ENCODE assay signal across 13 mouse cellular contexts in the genomic region with DNA sequence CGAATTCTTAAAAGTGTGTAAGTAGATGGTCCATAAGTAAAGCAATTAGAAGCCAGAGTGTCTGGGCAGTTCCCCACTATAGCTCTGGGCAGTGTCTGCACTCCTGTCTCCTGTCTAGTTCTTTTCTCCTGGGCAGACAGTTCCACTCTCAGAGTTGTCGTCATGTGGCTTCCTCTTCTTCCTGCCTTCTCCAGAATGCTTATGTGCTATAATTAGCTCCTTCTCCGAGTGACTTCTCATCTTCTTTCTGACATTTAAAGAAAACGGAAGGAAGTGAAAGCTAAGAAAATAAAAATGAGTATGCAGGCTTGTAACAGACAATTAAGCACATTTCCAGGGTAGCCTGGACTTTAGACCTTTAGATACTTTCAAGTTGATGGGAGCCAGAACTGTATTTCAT.
A peak's percentile ranks its signal among the peaks of the same experiment; 100 is the strongest.
DNase-seq lines count a peak whose midpoint lies in the region; ATAC-seq and TF ChIP-seq lines count a peak whose summit lies in the region.
"Had no signal": no experiment of that assay in that cellular context is flagged by ENCODE, and none has a peak within 500 bp of the region (broad histone marks: within the 10 kb centered on the region; RNA-seq: fewer than 3 reads in every experiment).

No protein-coding gene starts in this region.

- peaks cover 7% of the 10 kb centered on the region for H3K4me1 ChIP-seq in lung, adult 2 months (ENCODE audit: control insufficient read depth, insufficient read depth, low read length)
- peaks cover 26% of the 10 kb centered on the region for H3K4me1 ChIP-seq in heart, embryonic 16.5 days (ENCODE audit: control insufficient read depth, insufficient read depth, low read length)
- H3K4me1 ChIP-seq: hindbrain, embryonic 15.5 days had no signal

- ATAC-seq in heart, embryonic 16.5 days (replicated peaks; ENCODE audit: extremely low read depth, insufficient read depth, low FRiP score) = no peak
- ATAC-seq: forebrain, postnatal 0 days; midbrain, embryonic 13.5 days had no signal

- peak overlapping the region; percentile 52 for H3K27ac ChIP-seq in heart, embryonic 16.5 days (ENCODE audit: low read length)
- H3K27ac ChIP-seq: hindbrain, embryonic 15.5 days; midbrain, embryonic 13.5 days had no signal

- H3K4me3 ChIP-seq in lung, adult 2 months (replicated peaks; ENCODE audit: extremely low read depth, low read depth, low read length) = no peak overlapping the region
- no peak overlapping the region for H3K4me3 ChIP-seq in heart, embryonic 16.5 days (ENCODE audit: low read length)
- H3K4me3 ChIP-seq: hindbrain, embryonic 15.5 days; midbrain, embryonic 13.5 days had no signal

- TF ChIP-seq POLR2A in lung, adult 2 months (IDR thresholded peaks at IDR 0.05; ENCODE audit: borderline replicate concordance, extremely low read depth, low read depth, low read length) = no peak

- TF ChIP-seq CTCF in lung, adult 2 months (IDR thresholded peaks at IDR 0.05; ENCODE audit: insufficient read depth, low read length) = no peak

- 21% methylated on average over 4 of the region's 4 CpGs for WGBS in lung, adult 2 months
- 14% methylated on average over 4 of the region's 4 CpGs for WGBS in heart, embryonic 16.5 days

- peak overlapping the region; percentile 23; the same call in 1 of the 2 replicates for H3K4me2 ChIP-seq in heart, embryonic 16.5 days (ENCODE audit: low read depth, low read length)
- H3K4me2 ChIP-seq: hindbrain, embryonic 15.5 days; midbrain, embryonic 13.5 days had no signal

- H3K27me3 ChIP-seq in heart, embryonic 16.5 days (ENCODE audit: control insufficient read depth, insufficient read depth, low read length) = no peaks in the 10 kb centered on the region
- H3K27me3 ChIP-seq: hindbrain, embryonic 15.5 days; midbrain, embryonic 13.5 days had no signal

- intact Hi-C loops in heart, postnatal 36 days (cut with DNase I) = no loop called here

- no peak overlapping the region for H3K9ac ChIP-seq in heart, embryonic 16.5 days (ENCODE audit: low read length)
- H3K9ac ChIP-seq: forebrain, postnatal 0 days; hindbrain, embryonic 15.5 days; midbrain, embryonic 13.5 days had no signal

- peak; percentile 22 to 60 for DNase-seq in heart, adult 9 months (ENCODE audit: low spot score in 2 of 2)
- no peak for DNase-seq in heart, postnatal 36 days
- peak; percentile 52 for DNase-seq in lung, postnatal 36 days
- no peak for DNase-seq in lung, adult 2 months
- DNase-seq in skeletal muscle tissue, adult 2 months (ENCODE audit: low read depth, low spot score) = peak; percentile 34
- DNase-seq in urinary bladder, postnatal 10 days (ENCODE audit: low spot score) = no peak
- DNase-seq in layer of hippocampus, postnatal 36 days = no peak
- DNase-seq: adrenal gland, postnatal 10 days; cerebellum, postnatal 25 days; forebrain, postnatal 0 days had no signal

- H3K36me3 ChIP-seq in heart, embryonic 16.5 days (ENCODE audit: control insufficient read depth, insufficient read depth) = no peaks in the 10 kb centered on the region
- H3K36me3 ChIP-seq: hindbrain, embryonic 15.5 days; midbrain, embryonic 13.5 days had no signal

- peaks cover 6% of the 10 kb centered on the region for H3K9me3 ChIP-seq in heart, embryonic 16.5 days (replicated peaks; ENCODE audit: control insufficient read depth, low read length)
- H3K9me3 ChIP-seq: hindbrain, embryonic 15.5 days had no signal

Comparison
In these comparisons a context has a peak if more than half of its experiments do, and no peak if none do; other contexts are left out.
1. DNase-seq: peak in heart, adult 9 months (2 of 2), lung, postnatal 36 days (single experiment) and skeletal muscle tissue, adult 2 months (single experiment); none in heart, postnatal 36 days (0 of 2), lung, adult 2 months (single experiment), urinary bladder, postnatal 10 days (single experiment) and layer of hippocampus, postnatal 36 days (0 of 2).